Mouse (Mus musculus) B cell, adult 67 days (primary cell): ENCODE results near the gene Vsx2. TPM values are rescaled to one million over a fixed set of nuclear protein-coding genes. Genes with fewer than 3 reads are reported as not detected.

Experiments
- total RNA-seq, 2 experiments: library from RNA; stranded (reverse); gene quantifications; 4 replicates each; pipeline ENCODE4 v1.2.4; 2023

Vsx2 gene
- total RNA-seq = not detected

DNA sequence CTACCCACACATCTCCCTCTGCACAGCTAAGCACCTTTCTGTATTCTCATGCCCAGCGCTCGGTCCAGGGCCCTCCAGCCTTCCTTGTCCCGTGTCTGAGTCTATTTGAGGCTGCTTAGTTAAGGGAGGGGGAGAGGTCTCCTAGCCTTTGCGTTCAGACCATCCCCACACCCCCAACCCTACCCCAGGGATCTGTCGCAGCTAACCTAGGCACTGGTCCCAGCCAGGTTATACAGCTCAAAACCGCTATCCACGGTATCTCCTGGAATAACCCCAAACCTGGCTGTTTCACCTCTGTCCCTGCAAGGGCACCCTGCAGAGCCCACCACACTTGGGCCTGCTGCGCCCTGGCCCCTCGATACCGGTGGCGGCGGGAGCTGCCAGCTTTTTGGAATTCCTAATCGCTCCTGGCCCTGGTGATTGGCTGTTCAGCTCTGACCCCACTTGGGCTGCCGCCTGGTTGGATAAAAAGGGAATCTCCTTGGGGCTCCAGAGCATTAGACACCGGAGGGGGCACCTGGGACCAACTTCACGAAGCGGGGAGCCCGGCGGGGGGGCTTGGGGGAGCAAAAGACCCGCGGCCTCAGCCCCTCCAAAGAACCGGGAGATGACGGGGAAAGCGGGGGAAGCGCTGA is at the start of gene Vsx2:
Gene Vsx2 (plus strand): TSS at position 427 of the 635 bp plus-strand sequence.

DNA sequence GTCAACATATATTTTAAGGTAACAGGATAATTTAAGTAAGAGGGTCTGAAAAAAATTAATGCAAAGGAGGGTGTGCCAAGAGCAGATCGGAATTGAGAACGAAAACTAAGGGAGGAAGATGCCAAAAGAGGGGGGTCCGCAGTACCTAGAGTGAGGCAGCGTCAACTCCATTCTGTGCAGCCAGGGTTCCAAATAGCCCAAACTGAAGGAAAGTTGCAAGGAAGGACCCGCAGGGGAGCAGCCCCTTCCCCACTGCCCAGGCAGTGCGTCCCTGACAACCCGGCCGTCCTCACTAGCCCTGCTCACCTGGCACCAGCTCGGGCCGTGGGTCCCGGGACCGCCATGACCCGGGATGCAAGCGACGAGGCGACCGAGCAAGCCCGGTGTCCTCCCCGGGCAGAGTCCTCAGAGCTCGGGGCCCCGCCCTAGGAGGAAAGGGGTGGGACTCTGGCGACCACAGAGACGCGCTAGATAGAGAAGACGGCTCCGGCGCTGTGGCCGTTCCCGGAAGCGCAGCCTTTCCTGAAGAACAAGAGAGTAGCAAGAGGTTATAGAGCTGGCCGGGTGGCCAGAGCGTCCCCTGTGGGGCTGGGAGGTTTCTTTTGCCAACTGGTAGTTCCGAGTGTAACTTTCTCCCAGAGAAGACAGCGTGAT is 47.5 kb downstream of the Vsx2 start, which contains the start of gene Abcd4:
Gene Abcd4 (minus strand): TSS at position 437 of the 654 bp plus-strand sequence.

DNA sequence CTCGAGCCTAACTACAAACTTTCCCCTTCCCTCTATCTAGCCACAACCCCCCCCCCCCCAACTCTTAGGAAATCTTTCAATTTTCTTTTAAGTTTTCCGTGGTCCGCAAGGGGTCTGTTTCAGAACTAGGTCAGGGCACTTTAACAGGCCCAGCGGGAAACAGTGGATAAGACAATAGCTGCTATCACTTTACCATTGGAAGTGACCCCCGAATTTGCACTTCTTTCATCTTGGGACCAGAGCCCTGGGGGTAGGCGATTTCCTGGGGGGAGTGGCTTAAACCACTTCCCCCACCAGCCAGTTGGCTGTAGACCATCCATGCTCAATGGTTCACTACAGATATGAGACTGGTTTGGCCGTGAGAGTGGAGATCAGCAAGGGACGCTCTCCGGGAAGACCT is 71.1 kb downstream of the Vsx2 start, which contains the start of gene Vrtn:
Gene Vrtn (plus strand): TSS at position 366 of the 400 bp plus-strand sequence.

Other genes with a start within 250 kb of the Vsx2 start
- gene Coq6, start 208.1 kb upstream of the Vsx2 start, total RNA-seq = 10 to 100 TPM; 28.9 to 38.9 TPM
- 1 to 10 TPM; 1.7 TPM for gene Fam161b, start 207.9 kb upstream of the Vsx2 start, total RNA-seq
- 10 to 100 TPM; 31.3 to 33.4 TPM for gene Entpd5, start 160.7 kb upstream of the Vsx2 start, total RNA-seq
- 1 to 10 TPM; 1.3 to 1.8 TPM for gene Bbof1, start 160.7 kb upstream of the Vsx2 start, total RNA-seq
- gene Rnf113a2, start 152.6 kb upstream of the Vsx2 start, total RNA-seq = 10 to 100 TPM; 43.1 to 45.4 TPM
- 10 to 100 TPM; 10.7 to 12.1 TPM for gene Aldh6a1, start 118.8 kb upstream of the Vsx2 start, total RNA-seq
- gene Lin52, start 118.3 kb upstream of the Vsx2 start, total RNA-seq = 10 to 100 TPM; 23.8 to 25.7 TPM
- gene Abcd4, start 47.7 kb downstream of the Vsx2 start, total RNA-seq = 10 to 100 TPM; 20.2 to 21.8 TPM
- not detected for gene Vrtn, start 71.3 kb downstream of the Vsx2 start, total RNA-seq
- gene Syndig1l, start 129.1 kb downstream of the Vsx2 start, total RNA-seq = not detected
- gene Npc2, start 203.4 kb downstream of the Vsx2 start, total RNA-seq = 10 to 100 TPM; 47.3 to 49.4 TPM
- 10 to 100 TPM; 56.2 to 59.4 TPM for gene Isca2, start 203.5 kb downstream of the Vsx2 start, total RNA-seq